Mouse (Mus musculus) hindbrain, embryonic 10.5 days (tissue): ENCODE results near the gene Serinc4. TPM values are rescaled to one million over a fixed set of nuclear protein-coding genes. Genes with fewer than 3 reads are reported as not detected.
A peak's percentile ranks its signal among the peaks of the same experiment; 100 is the strongest.

Experiments
- DNase-seq: peaks from one replicate; pipeline ENCODE4 v3.0.0-alpha.2; 2017; ENCODE audit warnings: low spot score
- H3K27ac ChIP-seq: fragments of 300-500 bp; sonication (generic); 2 replicates; pipeline ENCODE4 v1.5.1; 2016; ENCODE audit warnings: mild to moderate bottlenecking, moderate library complexity
- H3K27me3 ChIP-seq: fragments of 300-500 bp; sonication (generic); 2 replicates; pipeline ENCODE4 v1.6.1; 2016; ENCODE audit warnings: mild to moderate bottlenecking; ENCODE audit not compliant: poor library complexity, insufficient read depth, severe bottlenecking
- H3K36me3 ChIP-seq: fragments of 300-500 bp; sonication (generic); 2 replicates; pipeline ENCODE4 v1.6.1; 2016; ENCODE audit warnings: mild to moderate bottlenecking, moderate library complexity
- H3K4me1 ChIP-seq: fragments of 300-500 bp; sonication (generic); replicated peaks from 2 replicates; pipeline ENCODE4 v1.6.1; 2016; ENCODE audit warnings: mild to moderate bottlenecking
- H3K4me3 ChIP-seq: fragments of 300-500 bp; sonication (generic); 2 replicates; pipeline ENCODE4 v1.5.1; 2016; ENCODE audit warnings: mild to moderate bottlenecking, moderate library complexity
- H3K9me3 ChIP-seq: fragments of 300-500 bp; sonication (generic); 2 replicates; pipeline ENCODE4 v1.6.1; 2016; ENCODE audit warnings: mild to moderate bottlenecking, moderate library complexity
- WGBS: fragments of 180-500 bp; shearing (Covaris S2); methylation state at CpG from one replicate; pipeline ENCODE4 v1.1.7; 2016; 5-methylcytosine and 5-hydroxymethylcytosine counted together
- polyA plus RNA-seq: library from polyadenylated mRNA; unstranded; fragments of >200 nt; fragmentation: Nextera tagmentation; extraction: Ambion mirVana; gene quantifications from 2 replicates; pipeline ENCODE4 v1.2.1, GENCODE M21; 2016

Serinc4 gene
- polyA plus RNA-seq, 1 experiment from 2014 or later: 0.42 TPM

DNA sequence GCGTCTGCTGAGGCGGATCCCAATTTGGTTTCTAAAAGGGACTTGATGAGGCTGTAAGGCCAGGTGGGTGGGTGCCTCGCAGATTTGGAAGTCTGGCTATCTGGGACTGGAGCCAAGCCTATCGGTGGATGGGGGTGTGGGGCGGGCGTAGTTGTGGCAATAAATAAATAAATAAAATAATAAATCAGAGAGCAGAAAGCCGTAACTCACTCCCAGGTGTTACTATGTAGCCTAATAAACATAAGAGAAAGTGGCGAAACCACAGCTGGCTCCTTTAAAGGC is 13.6 kb downstream of the Serinc4 start:
- no peak for DNase-seq
- H3K9me3 ChIP-seq: no peaks in the 10 kb centered on the region
- 22% methylated on average over 8 of the region's 8 CpGs for WGBS
- H3K4me3 ChIP-seq: peak overlapping the region; percentile 51
- no peak overlapping the region for H3K27ac ChIP-seq
- peaks cover 20% of the 10 kb centered on the region for H3K36me3 ChIP-seq
- peaks cover 21% of the 10 kb centered on the region for H3K4me1 ChIP-seq
- H3K27me3 ChIP-seq: peaks cover 35% of the 10 kb centered on the region

DNA sequence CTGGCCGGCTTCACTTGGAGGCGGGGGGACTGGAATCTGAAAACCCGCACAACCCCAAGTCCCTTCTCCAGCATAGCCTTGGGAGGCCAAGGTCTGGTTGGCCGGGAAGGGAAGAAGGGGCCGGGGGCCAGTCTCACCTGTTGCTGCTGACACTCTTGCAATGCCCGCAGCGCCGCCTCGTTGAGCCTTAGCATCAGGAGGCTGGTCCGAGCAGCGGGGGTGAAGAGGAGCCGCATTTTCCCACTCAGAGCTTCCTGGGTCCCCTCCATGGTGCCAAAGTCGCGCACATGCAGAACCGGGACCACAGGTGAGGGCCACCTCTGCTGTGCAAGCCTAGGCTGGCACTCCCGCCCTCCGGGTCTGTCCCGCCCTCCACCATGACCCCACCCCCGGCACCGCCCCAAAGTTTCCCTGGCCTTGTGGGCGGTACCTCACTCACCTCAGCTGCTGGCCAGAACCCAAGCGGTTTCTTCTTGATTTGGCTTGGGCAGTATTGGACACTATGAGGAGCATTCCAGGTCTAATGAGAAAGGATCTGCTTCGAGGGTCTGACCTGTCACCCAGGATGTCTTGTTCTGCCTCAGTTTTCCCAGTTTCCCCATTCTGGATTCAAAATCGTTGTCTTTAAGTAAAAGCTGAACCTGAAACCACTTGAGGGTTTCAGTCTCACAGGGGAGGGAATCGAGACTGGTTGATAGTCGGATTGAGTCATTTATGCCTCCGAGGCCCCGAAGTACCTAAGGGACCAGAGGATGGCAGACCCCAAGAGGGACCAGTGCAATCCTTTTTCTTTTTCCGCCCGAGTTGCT is 14.1 kb downstream of the Serinc4 start:
- Histone ChIP-seq H3K27ac (peak overlapping the region; percentile 62), H3K9me3 (no peaks in the 10 kb centered on the region), H3K36me3 (peaks cover 25% of the 10 kb centered on the region), H3K4me1 (peaks cover 18% of the 10 kb centered on the region), H3K27me3 (peaks cover 35% of the 10 kb centered on the region), H3K4me3 (peak overlapping the region; percentile 51)
- peak; percentile 53 for DNase-seq
- WGBS: 2% methylated on average over 30 of the region's 30 CpGs

DNA sequence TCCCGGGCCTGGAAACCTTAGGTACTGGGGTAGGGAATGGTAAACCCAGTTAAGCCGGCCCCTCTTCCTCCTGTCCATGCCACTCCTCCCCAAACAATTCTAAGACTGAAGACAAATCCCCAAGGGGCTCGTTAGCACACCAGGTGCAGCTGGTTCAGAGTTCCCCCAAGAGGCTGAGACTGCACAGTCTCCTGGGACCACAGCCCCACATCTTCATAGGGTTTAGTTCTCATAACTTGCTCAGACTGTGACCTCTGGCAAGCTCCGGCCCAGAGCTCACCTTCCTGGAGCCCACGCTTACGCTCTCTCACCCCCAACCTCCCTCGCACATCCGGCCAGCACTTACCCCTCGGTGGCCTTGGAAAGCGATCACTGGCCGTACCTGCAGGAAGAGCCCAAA is 14.8 kb downstream of the Serinc4 start:
- Histone ChIP-seq H3K27ac (peak overlapping the region; percentile 62), H3K27me3 (peaks cover 35% of the 10 kb centered on the region), H3K4me1 (peaks cover 18% of the 10 kb centered on the region), H3K36me3 (peaks cover 32% of the 10 kb centered on the region), H3K4me3 (peak overlapping the region; percentile 51), H3K9me3 (no peaks in the 10 kb centered on the region)
- 8% methylated on average over 11 of the region's 11 CpGs for WGBS
- no peak for DNase-seq

DNA sequence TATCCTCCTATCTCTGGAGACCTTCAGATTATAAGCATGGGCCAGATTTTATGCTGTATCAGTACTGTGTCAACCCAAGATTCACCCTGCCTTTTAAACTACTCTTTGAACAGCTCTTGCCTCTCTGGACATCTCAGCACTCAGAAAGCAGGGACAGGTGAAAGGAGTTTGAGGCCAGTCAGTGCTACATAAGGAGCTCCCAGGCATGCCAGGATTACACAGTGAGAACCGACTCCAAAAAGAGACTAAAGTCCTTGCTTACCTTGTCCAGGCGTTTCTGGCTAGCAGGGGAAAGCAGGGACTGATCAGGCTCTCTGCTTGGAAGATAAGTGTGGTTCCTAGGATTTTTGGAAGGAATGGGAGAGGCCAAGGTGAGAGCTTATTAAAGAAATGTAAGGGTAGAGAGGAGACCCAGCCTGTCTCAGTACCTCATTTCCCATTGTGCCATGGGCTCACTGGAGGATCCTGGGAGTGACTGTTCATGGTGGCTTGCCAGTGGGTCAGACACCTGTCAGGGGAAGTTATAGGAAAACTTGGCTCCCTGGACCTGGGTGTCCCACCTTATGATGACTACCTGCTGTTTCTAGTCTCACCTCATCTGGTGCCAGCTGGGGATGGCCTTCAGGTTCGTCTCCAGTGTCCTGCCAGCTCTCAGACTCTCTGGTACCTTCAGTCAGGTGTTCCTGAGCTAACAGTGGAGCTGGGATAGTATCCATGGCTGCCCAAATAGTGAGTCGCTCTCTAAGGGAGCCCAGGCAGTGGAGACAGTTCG is 15.6 kb downstream of the Serinc4 start:
- H3K9me3 ChIP-seq: no peaks in the 10 kb centered on the region
- no peak overlapping the region for H3K27ac ChIP-seq
- no peak overlapping the region for H3K4me3 ChIP-seq
- DNase-seq: no peak
- H3K4me1 ChIP-seq: peaks cover 18% of the 10 kb centered on the region
- WGBS: 59% methylated on average over 5 of the region's 5 CpGs
- H3K27me3 ChIP-seq: peaks cover 35% of the 10 kb centered on the region
- H3K36me3 ChIP-seq: peaks cover 38% of the 10 kb centered on the region

DNA sequence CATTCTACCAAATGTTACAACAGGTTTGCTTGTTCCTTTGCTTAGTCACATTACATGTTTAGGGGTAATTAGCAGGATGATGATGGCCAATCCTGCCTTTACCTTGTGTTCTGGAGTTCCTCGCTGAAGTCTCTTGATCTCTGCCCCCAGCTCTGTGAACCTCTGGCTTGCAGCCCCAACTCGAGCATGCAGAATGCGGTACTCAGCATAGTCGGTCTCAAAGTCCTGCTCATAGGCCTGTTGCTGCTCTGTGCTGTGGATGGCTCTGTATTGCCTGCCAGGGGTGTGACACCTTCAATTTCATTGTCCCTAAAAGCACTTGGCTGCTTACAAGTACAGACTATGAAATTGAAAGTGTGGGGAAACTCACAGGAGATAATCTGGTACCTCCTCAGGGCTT is 16.8 kb downstream of the Serinc4 start:
- peaks cover 51% of the 10 kb centered on the region for H3K36me3 ChIP-seq
- H3K9me3 ChIP-seq: no peaks in the 10 kb centered on the region
- 81% methylated on average over 4 of the region's 4 CpGs for WGBS
- H3K4me1 ChIP-seq: peaks cover 18% of the 10 kb centered on the region
- peaks cover 35% of the 10 kb centered on the region for H3K27me3 ChIP-seq
- DNase-seq: no peak
- no peak overlapping the region for H3K27ac ChIP-seq
- H3K4me3 ChIP-seq: no peak overlapping the region

DNA sequence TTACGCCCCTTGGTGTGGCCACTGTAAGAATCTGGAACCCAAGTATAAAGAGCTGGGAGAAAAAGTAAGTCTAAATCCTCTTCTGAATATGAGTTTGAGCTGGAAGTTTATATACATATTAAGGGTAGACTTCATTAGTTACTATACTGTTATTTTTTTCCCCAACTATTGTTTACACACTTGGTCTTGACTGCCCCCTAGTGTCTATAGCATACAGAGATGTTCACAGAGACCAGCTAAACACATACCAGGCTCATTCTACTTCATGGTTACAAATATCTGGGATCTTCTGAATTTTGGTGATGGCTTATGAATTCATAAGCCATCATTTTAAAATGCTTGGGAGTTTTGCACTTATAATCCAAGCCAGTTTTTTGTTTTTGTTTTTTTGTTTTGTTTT is 21.7 kb downstream of the Serinc4 start:
- 0 out of 2 replicates have a peak, but pooled peaks cover 5% of the 10 kb centered on the region for H3K27me3 ChIP-seq
- H3K9me3 ChIP-seq: no peaks in the 10 kb centered on the region
- DNase-seq: no peak
- peaks cover 99% of the 10 kb centered on the region for H3K36me3 ChIP-seq
- H3K4me1 ChIP-seq: no peaks in the 10 kb centered on the region
- H3K4me3 ChIP-seq: no peak overlapping the region
- 98% methylated on average over 1 of the region's 1 CpGs for WGBS
- H3K27ac ChIP-seq: no peak overlapping the region

DNA sequence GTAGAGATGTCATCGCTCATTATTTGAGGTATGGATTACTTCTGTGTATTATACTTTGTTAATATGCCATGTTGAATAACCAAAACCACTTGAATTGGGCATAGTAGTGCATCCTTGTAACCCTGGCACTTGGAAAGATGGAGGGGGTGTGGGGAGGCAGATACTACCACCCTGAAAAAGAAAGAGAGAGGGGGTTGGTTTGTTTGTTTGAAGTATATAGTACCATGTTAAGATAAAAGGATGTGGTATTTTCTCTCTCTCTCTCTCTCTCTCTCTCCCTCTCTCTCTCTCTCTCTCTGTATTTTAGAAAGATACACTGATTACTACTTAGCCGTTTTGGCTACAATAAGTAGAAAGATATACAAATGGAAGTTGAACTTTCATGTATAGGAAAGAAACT is 30.7 kb downstream of the Serinc4 start:
- Histone ChIP-seq H3K4me1 (no peaks in the 10 kb centered on the region), H3K36me3 (peaks cover 100% of the 10 kb centered on the region), H3K4me3 (no peak overlapping the region), H3K27me3 (no peaks in the 10 kb centered on the region), H3K27ac (no peak overlapping the region), H3K9me3 (no peaks in the 10 kb centered on the region)
- WGBS: 91% methylated on average over 2 of the region's 2 CpGs
- no peak for DNase-seq

DNA sequence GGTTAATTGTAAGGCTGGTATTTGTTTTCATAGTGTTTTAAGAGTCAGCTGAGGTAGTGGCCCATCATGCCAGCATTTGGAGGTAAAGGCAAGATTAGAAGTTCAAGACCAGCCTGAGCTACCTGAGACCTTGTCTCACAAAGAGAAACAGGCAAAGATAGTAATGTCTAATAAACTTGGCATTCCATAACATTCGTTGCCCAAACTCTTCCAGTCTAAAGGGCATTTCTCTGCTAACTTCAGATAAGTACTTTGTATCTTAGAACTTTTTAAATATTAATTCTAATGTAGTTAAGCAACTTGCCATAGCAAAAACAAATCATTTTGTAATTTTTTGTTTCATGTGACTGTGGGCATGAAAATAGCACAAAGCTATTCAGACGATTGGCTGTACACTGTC is 33.4 kb downstream of the Serinc4 start:
- no peak for DNase-seq
- no peak overlapping the region for H3K4me3 ChIP-seq
- H3K9me3 ChIP-seq: no peaks in the 10 kb centered on the region
- no peak overlapping the region for H3K27ac ChIP-seq
- peaks cover 97% of the 10 kb centered on the region for H3K36me3 ChIP-seq
- no peaks in the 10 kb centered on the region for H3K4me1 ChIP-seq
- WGBS: 92% methylated on average over 2 of the region's 2 CpGs
- no peaks in the 10 kb centered on the region for H3K27me3 ChIP-seq

DNA sequence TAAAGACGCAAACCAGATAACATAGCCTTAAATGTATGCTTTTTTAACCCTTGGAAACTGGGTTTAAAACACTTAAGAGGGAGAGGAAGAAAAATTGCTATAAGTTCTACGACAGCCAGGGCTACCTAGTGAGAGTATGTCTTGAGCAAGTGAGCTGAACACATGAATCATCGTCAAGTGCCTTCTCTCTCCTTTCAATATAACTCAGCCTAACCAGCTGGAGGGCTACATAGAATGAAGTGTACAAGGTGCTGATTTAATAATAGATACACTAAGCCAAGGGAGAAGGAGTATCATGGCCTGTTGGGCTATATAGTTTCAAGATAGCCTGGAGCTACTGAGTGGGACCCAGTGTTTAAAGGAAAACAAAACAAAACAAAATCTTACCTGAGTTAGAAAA is 38.1 kb downstream of the Serinc4 start:
- Histone ChIP-seq H3K27me3 (no peaks in the 10 kb centered on the region), H3K9me3 (no peaks in the 10 kb centered on the region), H3K4me1 (peaks cover 21% of the 10 kb centered on the region), H3K4me3 (no peak overlapping the region), H3K27ac (no peak overlapping the region), H3K36me3 (peaks cover 77% of the 10 kb centered on the region)
- no peak for DNase-seq
- WGBS: 93% methylated on average over 3 of the region's 3 CpGs

DNA sequence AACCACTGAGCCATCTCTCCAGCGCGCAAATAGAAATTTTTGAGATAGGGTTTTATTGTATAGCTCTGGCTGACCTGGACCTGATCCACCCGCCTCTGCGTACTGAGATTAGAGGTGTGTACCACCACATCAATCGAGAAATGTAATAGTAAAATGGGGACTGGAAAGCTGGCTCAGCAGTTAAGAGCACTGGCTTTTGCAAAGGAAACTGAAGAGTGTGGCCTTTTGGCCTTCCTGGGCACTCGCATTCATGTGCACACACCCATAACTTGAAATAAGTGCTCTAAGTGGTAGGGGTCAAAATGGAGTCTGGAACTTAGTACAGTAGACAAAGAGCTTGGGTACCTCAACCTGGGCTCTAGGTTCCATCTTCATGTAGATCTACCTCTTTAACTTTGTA is 40.2 kb downstream of the Serinc4 start:
- DNase-seq: no peak
- Histone ChIP-seq H3K4me1 (peaks cover 29% of the 10 kb centered on the region), H3K9me3 (no peaks in the 10 kb centered on the region), H3K4me3 (0 out of 2 replicates have a peak overlapping the region, but pooled peaks have one; percentile 77), H3K27me3 (no peaks in the 10 kb centered on the region), H3K36me3 (peaks cover 55% of the 10 kb centered on the region), H3K27ac (no peak overlapping the region)
- 94% methylated on average over 6 of the region's 6 CpGs for WGBS

DNA sequence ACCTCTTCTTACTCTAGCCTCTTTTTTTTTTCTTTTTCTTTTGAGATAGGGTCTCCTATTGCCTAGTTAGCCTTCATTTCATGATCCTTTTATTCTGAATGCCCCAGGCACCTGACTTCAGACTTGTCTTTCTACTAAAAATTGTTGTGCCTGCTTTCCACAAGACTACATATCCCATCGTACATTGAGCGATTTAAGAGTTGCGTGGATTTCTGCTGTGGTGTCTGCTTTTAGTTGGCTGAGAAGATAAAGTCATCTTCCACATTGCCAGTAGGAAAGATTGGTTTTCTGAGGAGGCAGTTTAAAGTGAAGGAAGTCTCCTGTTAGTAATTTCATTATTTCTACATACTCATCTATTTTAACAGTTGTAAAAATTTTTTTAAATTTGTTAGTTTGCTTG is 41.0 kb downstream of the Serinc4 start:
- 95% methylated on average over 3 of the region's 3 CpGs for WGBS
- H3K27me3 ChIP-seq: no peaks in the 10 kb centered on the region
- H3K36me3 ChIP-seq: peaks cover 48% of the 10 kb centered on the region
- no peak for DNase-seq
- H3K4me1 ChIP-seq: peaks cover 29% of the 10 kb centered on the region
- peak overlapping the region; percentile 77 for H3K4me3 ChIP-seq
- H3K27ac ChIP-seq: no peak overlapping the region
- no peaks in the 10 kb centered on the region for H3K9me3 ChIP-seq

DNA sequence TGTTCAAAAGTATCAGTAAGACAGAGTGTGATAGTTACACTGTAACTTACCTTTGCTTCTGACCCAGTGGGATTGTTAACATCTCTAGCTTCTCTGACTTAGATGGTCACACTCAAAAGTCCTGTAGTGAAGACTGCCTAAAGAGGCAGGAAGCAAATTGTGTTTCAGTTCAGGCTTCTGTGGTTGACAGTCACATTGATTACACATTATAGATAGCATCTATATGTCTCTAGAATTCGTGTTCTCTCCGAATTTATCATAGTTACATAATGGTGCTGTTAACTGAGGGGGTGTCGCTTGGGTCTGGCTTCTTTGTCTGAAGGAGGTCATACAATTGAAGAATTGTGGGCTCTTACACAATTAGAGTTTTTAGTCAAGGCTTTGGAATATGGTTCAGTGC is 41.5 kb downstream of the Serinc4 start:
- no peak for DNase-seq
- 79% methylated on average over 3 of the region's 3 CpGs for WGBS
- Histone ChIP-seq H3K36me3 (peaks cover 43% of the 10 kb centered on the region), H3K4me1 (peaks cover 29% of the 10 kb centered on the region), H3K27ac (peak overlapping the region; percentile 98; the same call in 1 of the 2 replicates), H3K27me3 (no peaks in the 10 kb centered on the region), H3K9me3 (no peaks in the 10 kb centered on the region), H3K4me3 (peak overlapping the region; percentile 77)

DNA sequence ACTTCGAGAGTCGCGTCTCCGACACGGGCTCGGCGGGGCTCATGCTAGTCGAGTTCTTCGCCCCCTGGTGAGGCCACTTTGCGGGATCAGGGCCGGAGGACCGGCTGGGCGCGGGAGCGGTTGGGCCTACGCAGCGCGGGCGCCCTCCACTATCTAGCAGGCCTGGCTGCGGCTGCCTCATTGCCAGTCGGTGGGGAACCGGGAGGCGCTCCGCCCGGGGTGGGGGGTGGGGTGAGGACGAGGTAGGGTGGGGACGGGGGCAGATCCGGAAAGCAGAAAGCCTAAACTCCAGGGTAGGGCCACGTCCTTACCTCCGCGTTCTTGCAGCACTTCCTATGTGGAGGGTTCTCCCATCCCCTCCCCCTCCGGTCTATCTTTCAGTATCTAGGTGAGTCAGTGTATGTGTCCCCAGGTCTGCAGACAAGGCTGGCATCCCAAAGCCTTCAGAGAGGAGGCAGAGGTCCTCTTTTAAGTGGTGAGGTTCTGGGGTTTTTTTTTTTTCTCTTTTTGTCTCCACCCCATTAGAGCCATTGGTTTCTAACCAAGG is 42.4 kb downstream of the Serinc4 start:
- Histone ChIP-seq H3K27me3 (no peaks in the 10 kb centered on the region), H3K27ac (peak overlapping the region; percentile 98), H3K36me3 (peaks cover 37% of the 10 kb centered on the region), H3K4me3 (peak overlapping the region; percentile 77), H3K9me3 (no peaks in the 10 kb centered on the region), H3K4me1 (peaks cover 29% of the 10 kb centered on the region)
- no peak for DNase-seq
- under 1% methylated on average over 32 of the region's 32 CpGs for WGBS
